Mouse (Mus musculus): ENCODE results near the gene Apln.

DNA sequence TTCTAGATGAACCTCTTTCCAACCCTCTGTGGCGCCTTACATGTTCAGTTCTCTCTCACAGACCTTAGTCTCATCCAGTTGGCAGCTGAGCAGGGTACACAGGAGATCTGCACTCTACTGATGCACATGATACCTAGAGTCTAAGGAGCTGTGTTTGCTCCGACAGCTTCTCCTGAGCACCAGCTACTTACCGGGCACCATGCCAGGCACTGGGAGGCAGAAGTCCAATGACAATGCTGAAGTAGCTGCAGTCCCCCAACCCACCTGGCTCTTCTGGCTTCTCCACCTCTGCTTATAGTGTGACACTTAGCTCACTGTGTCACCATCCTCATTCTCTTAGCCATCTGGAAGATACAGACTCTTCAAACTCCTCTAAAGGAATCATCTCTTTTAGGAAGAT, 40.0 kb upstream of the Apln start:
- TF ChIP-seq CTCF (IDR thresholded peaks at IDR 0.05; ENCODE audit: insufficient read depth, low read depth, low read length) (no peak), POLR2A (IDR thresholded peaks at IDR 0.05; ENCODE audit: insufficient read depth, low read depth, low read length) (no peak)

All from olfactory bulb, adult 2 months (tissue).